Mouse (Mus musculus): ENCODE measurements around the gene Ceacam9.

DNA sequence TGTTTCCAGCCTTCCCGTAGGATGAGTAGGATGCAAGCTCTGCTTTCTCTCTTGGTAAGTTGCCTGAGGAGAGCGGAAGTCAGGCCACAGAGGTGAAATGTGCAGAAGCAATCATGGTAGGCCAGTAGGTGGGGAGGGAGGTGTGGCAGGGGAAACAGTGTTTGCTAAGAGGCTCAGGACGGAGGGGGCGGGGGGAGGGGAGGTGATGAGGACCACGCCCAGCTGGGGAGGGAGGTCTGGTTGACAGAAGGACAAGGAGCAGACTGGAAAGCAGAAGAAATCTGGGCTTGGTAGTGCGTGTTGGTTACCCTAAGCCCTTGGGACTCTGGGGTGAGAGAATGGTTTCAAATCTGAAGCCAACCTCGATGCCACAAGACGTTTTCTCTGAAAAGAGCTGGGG lies 38.6 kb downstream of the Ceacam9 start:
- TF ChIP-seq POLR2A (IDR thresholded peaks at IDR 0.05; ENCODE audit: control insufficient read depth in 1 of 2, insufficient read depth in 1 of 2, low read depth in 1 of 2, low read length in 2 of 2, poor library complexity in 1 of 2): no peak
- no peak for TF ChIP-seq CTCF (IDR thresholded peaks at IDR 0.05 in 2 of 3, conservative IDR thresholded peaks at IDR 0.05 in 1 of 3; ENCODE audit: control insufficient read depth in 1 of 3, insufficient read depth in 1 of 3, low read depth in 2 of 3, low read length in 3 of 3, poor library complexity in 1 of 3, severe bottlenecking in 1 of 3)
- no peak for TF ChIP-seq EP300 (IDR thresholded peaks at IDR 0.05; ENCODE audit: low read depth in 1 of 2, low read length in 2 of 2)
- no peak for TF ChIP-seq MEF2A (IDR thresholded peaks at IDR 0.05; ENCODE audit: extremely low read depth, insufficient replicate concordance, low read depth, low read length, poor library complexity, severe bottlenecking)
- TF ChIP-seq RCOR1 (IDR thresholded peaks at IDR 0.05; ENCODE audit: low read depth, low read length): no peak
- no peak for TF ChIP-seq HCFC1 (IDR thresholded peaks at IDR 0.05; ENCODE audit: low read depth, low read length)
- TF ChIP-seq TBP (IDR thresholded peaks at IDR 0.05; ENCODE audit: low read depth, low read length): no peak
- TF ChIP-seq UBTF (IDR thresholded peaks at IDR 0.05; ENCODE audit: borderline replicate concordance, insufficient read depth, low read depth, low read length): no peak
- TF ChIP-seq MXI1 (IDR thresholded peaks at IDR 0.05; ENCODE audit: low read depth, low read length): no peak
- no peak for TF ChIP-seq POLR2AphosphoS5 (IDR thresholded peaks at IDR 0.05; ENCODE audit: borderline replicate concordance, low read depth, low read length)
